Mouse (Mus musculus) heart, postnatal 0 days (tissue): ENCODE data around the gene Coa7. TPM values are rescaled to one million over a fixed set of nuclear protein-coding genes. Genes with fewer than 3 reads are reported as not detected.

Experiments used
- ATAC-seq: fragments of 200-750 bp; cut with Nextera tagmentation; 2 replicates; pipeline ENCODE4 v1.8.0; 2017; ENCODE audit warnings: low read depth, moderate number of reproducible peaks, moderate library complexity; ENCODE audit not compliant: insufficient read depth
- DNase-seq: peaks from one replicate; pipeline ENCODE4 v3.0.0-alpha.2; 2016; ENCODE audit warnings: low spot score
- H3K27ac ChIP-seq: fragments of 300-500 bp; sonication (generic); 2 replicates; pipeline ENCODE4 v1.5.1; 2014; ENCODE audit warnings: low read depth, mild to moderate bottlenecking
- H3K27me3 ChIP-seq: fragments of 300-500 bp; sonication (generic); 2 replicates; pipeline ENCODE4 v1.6.1; 2014; ENCODE audit warnings: low read length, mixed read lengths; ENCODE audit not compliant: control insufficient read depth, insufficient read depth
- H3K36me3 ChIP-seq: fragments of 300-500 bp; sonication (generic); replicated peaks from 2 replicates; pipeline ENCODE4 v1.6.1; 2014; ENCODE audit warnings: low read length, mixed read lengths; ENCODE audit not compliant: control insufficient read depth, insufficient read depth
- H3K4me1 ChIP-seq: fragments of 300-500 bp; sonication (generic); 2 replicates; pipeline ENCODE4 v1.6.1; 2014; ENCODE audit warnings: antibody characterized with exemption; ENCODE audit not compliant: control insufficient read depth, insufficient read depth
- H3K4me2 ChIP-seq: fragments of 300-500 bp; sonication (generic); 2 replicates; pipeline ENCODE4 v1.6.1; 2014; ENCODE audit warnings: low read depth, mild to moderate bottlenecking, low read length, moderate library complexity
- H3K4me3 ChIP-seq: fragments of 300-500 bp; sonication (generic); 2 replicates; pipeline ENCODE4 v1.5.1; 2014; ENCODE audit warnings: low read depth, low read length
- H3K9ac ChIP-seq: fragments of 300-500 bp; sonication (generic); replicated peaks from 2 replicates; pipeline ENCODE4 v1.6.1; 2014; ENCODE audit warnings: low read depth, low read length, mixed read lengths
- H3K9me3 ChIP-seq: fragments of 300-500 bp; sonication (generic); replicated peaks from 2 replicates; pipeline ENCODE4 v1.6.1; 2016; ENCODE audit warnings: low read length; ENCODE audit not compliant: control insufficient read depth
- CTCF ChIP-seq: IDR thresholded peaks from 2 replicates; pipeline ENCODE4 v1.5.1; 2016; ENCODE audit warnings: antibody characterized with exemption, control low read depth, low read depth
- EP300 ChIP-seq: IDR thresholded peaks from 2 replicates; pipeline ENCODE4 v1.6.1; 2016; ENCODE audit warnings: antibody characterized with exemption, low read depth
- WGBS: fragments of 180-500 bp; shearing (Covaris S2); extraction: QIAGEN DNeasy Blood & Tissue Kit; methylation state at CpG from one replicate; pipeline ENCODE4 v1.1.7; 2014; 5-methylcytosine and 5-hydroxymethylcytosine counted together
- polyA plus RNA-seq: library from polyadenylated mRNA; unstranded; fragments of >200 nt; fragmentation: Nextera tagmentation; extraction: Ambion mirVana; gene quantifications from 2 replicates; pipeline ENCODE4 v1.2.1, GENCODE M21; 2015
- total RNA-seq: library from RNA; depleted of rRNA; stranded (reverse); fragments of >200 nt; gene quantifications from 2 replicates; pipeline ENCODE4 v1.2.3, GENCODE M21; 2014; ENCODE audit warnings: low replicate concordance

Coa7 gene
- total and polyA plus RNA-seq, 2 experiments from 2014 or later = 26.0 to 61.7 TPM

- ATAC-seq (no peak), DNase-seq (no peak)
- H3K27ac ChIP-seq = no peak overlapping the region
- no peaks in the 10 kb centered on the region for H3K9me3 ChIP-seq
- H3K4me1 ChIP-seq = no peaks in the 10 kb centered on the region; the same call in 1 of the 2 replicates
- no peaks in the 10 kb centered on the region for H3K27me3 ChIP-seq
- no peak overlapping the region for H3K9ac ChIP-seq
- no peaks in the 10 kb centered on the region for H3K36me3 ChIP-seq
- no peak overlapping the region for H3K4me2 ChIP-seq
- 32% methylated on average over 5 of the region's 5 CpGs for WGBS
- H3K4me3 ChIP-seq = no peak overlapping the region
- TF ChIP-seq EP300 = no peak
- TF ChIP-seq CTCF = no peak
Observed at GRCm38 (mm10) chr4:108314041-108314440, 13.9 kb upstream of the Coa7 start.

- TF ChIP-seq EP300 (no peak), CTCF (no peak)
- no peaks in the 10 kb centered on the region for H3K27me3 ChIP-seq
- WGBS = 75% methylated on average over 12 of the region's 12 CpGs
- no peak for ATAC-seq
- no peaks in the 10 kb centered on the region for H3K9me3 ChIP-seq
- no peak overlapping the region for H3K4me2 ChIP-seq
- H3K4me1 ChIP-seq = no peaks in the 10 kb centered on the region; the same call in 1 of the 2 replicates
- peak overlapping the region; percentile 52; the same call in 1 of the 2 replicates for H3K27ac ChIP-seq
- H3K9ac ChIP-seq = no peak overlapping the region
- H3K36me3 ChIP-seq = no peaks in the 10 kb centered on the region
- DNase-seq = no peak
- H3K4me3 ChIP-seq = no peak overlapping the region
Observed at GRCm38 (mm10) chr4:108317656-108318605, 10.0 kb upstream of the Coa7 start.

- H3K27me3 ChIP-seq = no peaks in the 10 kb centered on the region
- no peak for TF ChIP-seq CTCF
- H3K4me2 ChIP-seq = no peak overlapping the region
- no peak for DNase-seq
- H3K4me1 ChIP-seq = no peaks in the 10 kb centered on the region; the same call in 1 of the 2 replicates
- no peaks in the 10 kb centered on the region for H3K9me3 ChIP-seq
- H3K27ac ChIP-seq = peak overlapping the region; percentile 52; the same call in 1 of the 2 replicates
- no peak overlapping the region for H3K9ac ChIP-seq
- no peaks in the 10 kb centered on the region for H3K36me3 ChIP-seq
- WGBS = 29% methylated on average over 7 of the region's 8 CpGs
- no peak overlapping the region for H3K4me3 ChIP-seq
- ATAC-seq = peak; percentile 38
Observed at GRCm38 (mm10) chr4:108318649-108319615, 9.0 kb upstream of the Coa7 start.

GRCm38 (mm10) chr4:108319747-108320146 is 8.2 kb upstream of the Coa7 start:
- WGBS = 75% methylated on average over 6 of the region's 6 CpGs
- H3K4me3 ChIP-seq = no peak overlapping the region
- ATAC-seq = no peak

More at GRCm38 (mm10) chr4:108319747-108320146, 8.2 kb upstream of the Coa7 start:
- TF ChIP-seq CTCF (0 out of 2 replicates have a peak, but pooled peaks have one; percentile 28), EP300 (no peak)
- no peak overlapping the region for H3K9ac ChIP-seq
- no peak overlapping the region for H3K4me2 ChIP-seq
- no peak overlapping the region for H3K27ac ChIP-seq
- no peaks in the 10 kb centered on the region; the same call in 1 of the 2 replicates for H3K4me1 ChIP-seq
- DNase-seq = no peak
- H3K27me3 ChIP-seq = no peaks in the 10 kb centered on the region
- no peaks in the 10 kb centered on the region for H3K36me3 ChIP-seq
- no peaks in the 10 kb centered on the region for H3K9me3 ChIP-seq
